7 mouse cellular contexts compared by ENCODE assay signal in the genomic region with DNA sequence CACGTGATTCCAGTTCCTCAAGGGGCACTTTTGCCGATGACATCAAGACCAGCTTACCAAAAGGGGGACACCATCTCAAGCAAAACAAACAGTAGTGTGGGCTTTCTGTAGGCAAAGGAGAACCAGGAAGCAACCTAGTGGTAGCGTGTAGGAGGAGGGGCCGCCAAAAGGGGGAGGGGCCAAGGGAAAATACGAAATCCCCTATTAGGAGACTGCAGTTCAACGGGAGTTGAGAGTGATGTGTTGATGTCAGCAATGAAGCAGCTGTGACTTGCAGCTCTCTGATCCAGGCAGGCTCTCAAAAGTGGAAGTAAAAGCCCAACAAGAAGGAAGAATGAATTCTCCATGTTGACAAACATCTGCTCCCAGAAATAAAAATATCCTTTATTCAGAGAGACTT. TPM values are rescaled to one million over a fixed set of nuclear protein-coding genes. Genes with fewer than 3 reads are reported as not detected.
A peak's percentile ranks its signal among the peaks of the same experiment; 100 is the strongest.
DNase-seq lines count a peak whose midpoint lies in the region; ATAC-seq and TF ChIP-seq lines count a peak whose summit lies in the region.

No protein-coding gene starts in this region.

- dilution Hi-C loops in CH12.LX (cut with MboI; ENCODE audit: extremely low pct_ligation_motif_present, extremely low pct_unique_long_range_greater_than_20kb, low sequenced_read_pairs) = no loop called here

- peak; percentile 92 for DNase-seq in CH12.LX (ENCODE audit: extremely low read depth)
- DNase-seq in c-Kit-positive CD71-negative TER-119-negative erythroid progenitor cells, embryonic 14.5 days (ENCODE audit: low read depth) = peak; percentile 79
- no peak for DNase-seq in intestine, embryonic 14.5 days (ENCODE audit: low spot score)
- peak; percentile 85 for DNase-seq in lung, postnatal 4 days
- DNase-seq in thymus, postnatal 0 days (ENCODE audit: low spot score) = peak; percentile 70
- DNase-seq in ovary, postnatal 10 days (ENCODE audit: low spot score) = no peak
- DNase-seq in frontal cortex, postnatal 25 days (ENCODE audit: low spot score in 2 of 2) = no peak

- peaks cover 20 to 72% of the 10 kb centered on the region in 2 experiments for H3K4me1 ChIP-seq in CH12.LX (ENCODE audit: control insufficient read depth in 1 of 2, insufficient read depth in 2 of 2)
- no peaks in the 10 kb centered on the region for H3K4me1 ChIP-seq in intestine, embryonic 14.5 days (replicated peaks; ENCODE audit: control insufficient read depth, insufficient read depth, low read length)

- no peak for TF ChIP-seq RAD21 in CH12.LX (IDR thresholded peaks at IDR 0.05; ENCODE audit: low read depth, low read length)

- H3K36me3 ChIP-seq in CH12.LX (replicated peaks in 1 of 2; ENCODE audit: control insufficient read depth in 1 of 2, insufficient read depth in 1 of 2, low read length in 1 of 2) = no peaks in the 10 kb centered on the region
- H3K36me3 ChIP-seq in intestine, embryonic 14.5 days (ENCODE audit: control insufficient read depth, insufficient read depth, low read length) = no peaks in the 10 kb centered on the region

- no peak overlapping the region for H3K4me3 ChIP-seq in CH12.LX (replicated peaks in 1 of 3; ENCODE audit: low read depth in 2 of 3, low read length in 2 of 3, poor library complexity in 1 of 3)
- H3K4me3 ChIP-seq in intestine, embryonic 14.5 days (ENCODE audit: low read depth, low read length) = no peak overlapping the region

- H3K27me3 ChIP-seq in CH12.LX (replicated peaks) = no peaks in the 10 kb centered on the region
- H3K27me3 ChIP-seq in intestine, embryonic 14.5 days (replicated peaks; ENCODE audit: control insufficient read depth, insufficient read depth, low read length) = no peaks in the 10 kb centered on the region

- in situ Hi-C loops in CH12.LX (cut with MboI; ENCODE audit: low pct_ligation_motif_present, low pct_unique_long_range_greater_than_20kb, low sequenced_read_pairs) = no loop called here

- H3K4me2 ChIP-seq in CH12.LX (ENCODE audit: insufficient read depth, low read depth, poor library complexity, severe bottlenecking) = peak overlapping the region; percentile 68
- peak overlapping the region; percentile 18; the same call in 1 of the 2 replicates for H3K4me2 ChIP-seq in intestine, embryonic 14.5 days (ENCODE audit: low read length)

- ATAC-seq in intestine, embryonic 14.5 days (replicated peaks; ENCODE audit: low FRiP score, low TSS enrichment, low read depth) = no peak

- 30% methylated on average over 6 of the region's 6 CpGs for WGBS in intestine, embryonic 14.5 days

- TF ChIP-seq POLR2A in CH12.LX (IDR thresholded peaks at IDR 0.05; ENCODE audit: low read depth, low read length) = peak; percentile 52; the same call in 1 of the 2 replicates

- no peak for TF ChIP-seq CTCF in CH12.LX (conservative IDR thresholded peaks at IDR 0.05 in 1 of 2, IDR thresholded peaks at IDR 0.05 in 1 of 2; ENCODE audit: low read depth in 2 of 2, low read length in 2 of 2)

- H3K79me2 ChIP-seq in CH12.LX (replicated peaks; ENCODE audit: control insufficient read depth, extremely low read depth, insufficient read depth, poor library complexity, severe bottlenecking) = no peaks in the 10 kb centered on the region

- H3K9me3 ChIP-seq in CH12.LX (replicated peaks; ENCODE audit: low read length) = peaks cover 10% of the 10 kb centered on the region
- 0 out of 2 replicates have a peak, but pooled peaks cover 4% of the 10 kb centered on the region for H3K9me3 ChIP-seq in intestine, embryonic 14.5 days (ENCODE audit: control insufficient read depth, low read length)

- peak overlapping the region; percentile 36; the same call in 1 of the 2 replicates for H3K27ac ChIP-seq in CH12.LX (ENCODE audit: insufficient read depth, low read depth)
- H3K27ac ChIP-seq in intestine, embryonic 14.5 days (ENCODE audit: low read depth) = no peak overlapping the region

- H3K9ac ChIP-seq in CH12.LX (ENCODE audit: insufficient read depth, low read depth) = no peak overlapping the region
- no peak overlapping the region for H3K9ac ChIP-seq in intestine, embryonic 14.5 days (ENCODE audit: low read length)

- TF ChIP-seq EP300 in CH12.LX (IDR thresholded peaks at IDR 0.05; ENCODE audit: low read length) = no peak

TF ChIP-seq in CH12.LX, 34 proteins besides CTCF, POLR2A, EP300 and RAD21:
- TF ChIP-seq MAX (IDR thresholded peaks at IDR 0.05; ENCODE audit: low read length) (0 out of 2 replicates have a peak, but pooled peaks have one; percentile 5), NELFE (IDR thresholded peaks at IDR 0.05; ENCODE audit: low read depth, low read length) (no peak), UBTF (IDR thresholded peaks at IDR 0.05; ENCODE audit: low read depth, low read length) (no peak), ELF1 (IDR thresholded peaks at IDR 0.05; ENCODE audit: low read depth, low read length) (peak; percentile 86), HCFC1 (IDR thresholded peaks at IDR 0.05; ENCODE audit: low read depth, low read length) (no peak), POLR2AphosphoS2 (IDR thresholded peaks at IDR 0.05; ENCODE audit: low read depth, low read length) (no peak), CHD2 (IDR thresholded peaks at IDR 0.05; ENCODE audit: low read length) (0 out of 2 replicates have a peak, but pooled peaks have one; percentile 13), TCF12 (IDR thresholded peaks at IDR 0.05; ENCODE audit: low read depth, low read length) (no peak), GABPA (IDR thresholded peaks at IDR 0.05; ENCODE audit: insufficient replicate concordance, low read depth, low read length) (no peak), BHLHE40 (IDR thresholded peaks at IDR 0.05; ENCODE audit: low read depth, low read length) (peak; percentile 65), SIN3A (IDR thresholded peaks at IDR 0.05; ENCODE audit: low read length) (no peak), MAFK (IDR thresholded peaks at IDR 0.05; ENCODE audit: insufficient replicate concordance, low read length) (peak; percentile 17; the same call in 1 of the 2 replicates), USF1 (IDR thresholded peaks at IDR 0.05; ENCODE audit: low read depth, low read length) (no peak), ETS1 (conservative IDR thresholded peaks at IDR 0.05; ENCODE audit: low read depth, low read length) (peak; percentile 71), MEF2A (IDR thresholded peaks at IDR 0.05; ENCODE audit: borderline replicate concordance, low read depth, low read length) (0 out of 2 replicates have a peak, but pooled peaks have one; percentile 52), TBP (conservative IDR thresholded peaks at IDR 0.05; ENCODE audit: low read depth, low read length) (no peak; the same call in 1 of the 2 replicates), IRF4 (IDR thresholded peaks at IDR 0.05; ENCODE audit: low read depth, low read length) (no peak), SMC3 (IDR thresholded peaks at IDR 0.05; ENCODE audit: low read depth, low read length) (no peak)

RNA-seq across cellular contexts. Expression of gene Cxcr5, which starts 17.7 kb away (rescaled TPM):
- total RNA-seq in CH12.LX (2012; rRNA removed) (27.7 and 30.2 TPM in 2 replicates), CH12.LX (2014; rRNA removed) (75.4 and 93.4 TPM in 2 replicates)
- 61.2 and 70.5 TPM in 2 replicates for polyA plus RNA-seq in CH12.LX (2012; ENCODE audit: insufficient read length, low read depth)
- 0.82 and 0.89 TPM in 2 replicates for polyA plus RNA-seq in intestine, embryonic 14.5 days (2014; fragmentation: Nextera tagmentation; extraction: Ambion mirVana)
- polyA plus RNA-seq in thymus, postnatal 0 days (2015; fragmentation: Nextera tagmentation; extraction: Ambion mirVana) = 1.4 and 1.5 TPM in 2 replicates

RNA-seq across cellular contexts. Expression of gene Ddx6, which starts 25.3 kb away (rescaled TPM):
- 41.5 and 42.3 TPM in 2 replicates for total RNA-seq in CH12.LX (2012; rRNA removed)
- total RNA-seq in CH12.LX (2014; rRNA removed) = 66.7 and 71.4 TPM in 2 replicates
- 77.1 and 81.2 TPM in 2 replicates for polyA plus RNA-seq in CH12.LX (2012; ENCODE audit: insufficient read length, low read depth)
- polyA plus RNA-seq in intestine, embryonic 14.5 days (2014; fragmentation: Nextera tagmentation; extraction: Ambion mirVana) = 17.6 and 17.8 TPM in 2 replicates
- polyA plus RNA-seq in thymus, postnatal 0 days (2015; fragmentation: Nextera tagmentation; extraction: Ambion mirVana) = 22.2 and 29.5 TPM in 2 replicates

Comparison
In these comparisons a context has a peak if more than half of its experiments do, and no peak if none do; other contexts are left out.
1. DNase-seq: peak in CH12.LX (single experiment), c-Kit-positive CD71-negative TER-119-negative erythroid progenitor cells, embryonic 14.5 days (single experiment), lung, postnatal 4 days (2 of 2) and thymus, postnatal 0 days (single experiment); none in intestine, embryonic 14.5 days (single experiment), ovary, postnatal 10 days (single experiment) and frontal cortex, postnatal 25 days (0 of 2).
2. RNA of gene Cxcr5, which starts 17.7 kb away (polyA plus RNA-seq): 61.2 to 70.5 TPM in CH12.LX; 1.4 to 1.5 TPM in thymus, postnatal 0 days and 0.82 to 0.89 TPM in intestine, embryonic 14.5 days; every median in the first group is over 10 times any median in the second.